Mouse (Mus musculus): ENCODE measurements at regions not wholly inside any gene's neighbourhood (a gene's known extent, or its start where the extent isn't known, plus 50 kb on each side); places are given as distances from the start of the nearest gene placed in this dataset.

- peak; percentile 17 for DNase-seq (ENCODE audit: low read depth, low spot score)
Measured at GRCm38 (mm10) chr14:78438064-78438677, 98.4 kb downstream of the Akap11 start.

GRCm38 (mm10) chr14:78436586-78436985 is 100.0 kb downstream of the Akap11 start:
- DNase-seq (ENCODE audit: low read depth, low spot score), result no peak

GRCm38 (mm10) chr14:78435982-78436381 is 100.6 kb downstream of the Akap11 start:
- no peak for DNase-seq (ENCODE audit: low read depth, low spot score)

- DNase-seq (ENCODE audit: low read depth, low spot score), result no peak
Measured at GRCm38 (mm10) chr14:78435561-78435960, 101.0 kb downstream of the Akap11 start.

GRCm38 (mm10) chr14:78434753-78435152 is 101.9 kb downstream of the Akap11 start:
- DNase-seq (ENCODE audit: low read depth, low spot score), result no peak

- DNase-seq (ENCODE audit: low read depth, low spot score), result no peak
Measured at GRCm38 (mm10) chr14:78434126-78434525, 102.5 kb downstream of the Akap11 start.

- no peak for DNase-seq (ENCODE audit: low read depth, low spot score)
Measured at GRCm38 (mm10) chr14:78432471-78432870, 104.1 kb downstream of the Akap11 start.

GRCm38 (mm10) chr14:78431931-78432330 is 104.7 kb downstream of the Akap11 start:
- DNase-seq (ENCODE audit: low read depth, low spot score), result no peak

- DNase-seq (ENCODE audit: low read depth, low spot score), result no peak
Measured at GRCm38 (mm10) chr14:78431406-78431805, 105.2 kb downstream of the Akap11 start.

GRCm38 (mm10) chr14:78428233-78429019 is 108.2 kb downstream of the Akap11 start:
- DNase-seq (ENCODE audit: low read depth, low spot score), result no peak

- DNase-seq (ENCODE audit: low read depth, low spot score), result no peak
Measured at GRCm38 (mm10) chr14:78427062-78427461, 109.5 kb downstream of the Akap11 start.

- DNase-seq (ENCODE audit: low read depth, low spot score), result no peak
Measured at GRCm38 (mm10) chr14:78422601-78423000, 114.0 kb downstream of the Akap11 start.

GRCm38 (mm10) chr14:78420966-78421365 is 113.1 kb upstream of the Tnfsf11 start:
- DNase-seq (ENCODE audit: low read depth, low spot score), result no peak

GRCm38 (mm10) chr14:78420176-78420575 is 112.3 kb upstream of the Tnfsf11 start:
- peak; percentile 25 for DNase-seq (ENCODE audit: low read depth, low spot score)

GRCm38 (mm10) chr14:78405568-78405967 is 97.7 kb upstream of the Tnfsf11 start:
- no peak for DNase-seq (ENCODE audit: low read depth, low spot score)

GRCm38 (mm10) chr14:78397914-78398313 is 90.1 kb upstream of the Tnfsf11 start:
- no peak for DNase-seq (ENCODE audit: low read depth, low spot score)

- no peak for DNase-seq (ENCODE audit: low read depth, low spot score)
Measured at GRCm38 (mm10) chr14:78395631-78396030, 87.8 kb upstream of the Tnfsf11 start.

GRCm38 (mm10) chr14:78387011-78387410 is 79.2 kb upstream of the Tnfsf11 start:
- DNase-seq (ENCODE audit: low read depth, low spot score), result no peak

- no peak for DNase-seq (ENCODE audit: low read depth, low spot score)
Measured at GRCm38 (mm10) chr14:78384370-78384769, 76.5 kb upstream of the Tnfsf11 start.

- DNase-seq (ENCODE audit: low read depth, low spot score), result no peak
Measured at GRCm38 (mm10) chr14:78383256-78383709, 75.4 kb upstream of the Tnfsf11 start.

- no peak for DNase-seq (ENCODE audit: low read depth, low spot score)
Measured at GRCm38 (mm10) chr14:78380011-78380410, 72.2 kb upstream of the Tnfsf11 start.

GRCm38 (mm10) chr14:78376591-78376990 is 68.7 kb upstream of the Tnfsf11 start:
- no peak for DNase-seq (ENCODE audit: low read depth, low spot score)

All from ES-CJ7 (cell line).